Mouse (Mus musculus) thymus, adult 2 months (tissue): ENCODE results near the gene Snai3.

Experiments
- CTCF ChIP-seq: fragments of 200-500 bp; IDR thresholded peaks from 2 replicates; pipeline ENCODE4 v1.5.1; 2012; ENCODE audit warnings: mild to moderate bottlenecking, control low read depth, low read length, moderate library complexity, borderline replicate concordance; ENCODE audit not compliant: control insufficient read depth, poor library complexity, insufficient read depth; ENCODE audit errors: extremely low read depth
- POLR2A ChIP-seq: fragments of 200-500 bp; IDR thresholded peaks from 2 replicates; pipeline ENCODE4 v1.6.1; 2012; ENCODE audit warnings: mild to moderate bottlenecking, low read length, control low read depth, moderate library complexity; ENCODE audit not compliant: control insufficient read depth, poor library complexity, insufficient read depth; ENCODE audit errors: extremely low read depth

GRCm38 (mm10) chr8:122497016-122497734 is 36.6 kb upstream of the Snai3 start:
- no peak for TF ChIP-seq CTCF
- TF ChIP-seq POLR2A: no peak
